Mouse (Mus musculus) brain, adult 2 months (tissue): Measurements from ENCODE around the gene Lrrc8c.
A peak's percentile ranks its signal among the peaks of the same experiment; 100 is the strongest.

ENCODE experiments used
- DNase-seq: peaks from one replicate; pipeline ENCODE4 v3.0.0; 2011; ENCODE audit warnings: low read depth, low spot score

The Lrrc8c gene

GRCm38 (mm10) chr5:105500132-105501121 is 18.8 kb upstream of the Lrrc8c start:
- DNase-seq = peak; percentile 62

GRCm38 (mm10) chr5:105501136-105501535 is 18.1 kb upstream of the Lrrc8c start:
- DNase-seq = no peak

GRCm38 (mm10) chr5:105508813-105509212 is 10.4 kb upstream of the Lrrc8c start:
- no peak for DNase-seq

DNA sequence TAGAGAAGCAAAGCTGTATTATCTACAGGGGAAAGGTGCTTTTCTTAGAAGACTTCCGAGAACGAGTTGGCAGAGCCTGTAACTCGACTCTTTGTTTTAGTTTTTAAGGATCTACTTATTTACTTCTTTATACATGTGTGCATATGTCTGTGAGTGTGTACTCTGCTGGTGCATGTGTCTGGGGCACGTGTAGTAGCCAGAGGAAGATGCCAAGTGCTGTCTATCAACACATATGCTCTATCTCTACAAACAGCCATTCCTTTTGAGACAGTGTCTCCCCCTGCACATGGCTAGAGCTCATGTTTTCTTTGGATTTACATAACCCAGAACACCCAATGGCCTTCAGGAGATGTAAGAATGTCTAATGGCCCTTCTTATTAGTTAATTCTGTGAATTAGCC is 6.9 kb upstream of the Lrrc8c start:
- no peak for DNase-seq

GRCm38 (mm10) chr5:105515532-105515931 is 3.7 kb upstream of the Lrrc8c start:
- DNase-seq = no peak

- DNase-seq = no peak
These were observed 2.9 kb upstream of the Lrrc8c start for GRCm38 (mm10) chr5:105516290-105516689.

DNA sequence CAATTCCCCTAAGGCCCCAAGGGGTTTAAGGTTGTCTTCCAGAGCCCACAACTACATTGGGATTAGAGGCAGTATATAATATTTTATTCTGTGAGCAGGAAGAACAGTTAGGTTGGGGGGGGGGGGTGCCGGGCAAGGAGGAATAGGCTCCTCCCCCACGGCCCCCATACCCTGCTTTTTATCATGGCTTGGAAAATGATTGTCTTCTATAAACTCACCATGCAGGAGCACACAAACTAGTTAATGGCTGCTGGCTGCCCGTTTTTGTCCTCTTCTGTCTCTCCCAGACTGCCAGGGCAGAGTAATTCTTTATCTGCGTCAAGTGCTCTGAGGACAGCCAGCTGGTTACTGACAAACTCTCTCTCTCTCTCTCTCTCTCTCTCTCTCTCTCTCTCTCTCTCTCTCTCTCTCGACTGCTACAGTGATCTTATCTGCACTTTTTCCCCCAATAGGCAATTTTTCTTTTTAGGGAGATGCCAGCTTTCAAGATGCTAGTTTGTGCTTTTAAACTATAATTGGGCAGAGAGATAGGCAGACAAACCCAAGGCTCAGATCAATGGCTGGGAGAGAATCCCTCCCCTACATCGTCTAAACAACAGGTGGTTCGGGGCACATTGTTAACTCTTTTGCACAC is 1.1 kb upstream of the Lrrc8c start:
- DNase-seq = no peak

- no peak for DNase-seq
These were observed 527 bp upstream of the Lrrc8c start for GRCm38 (mm10) chr5:105518626-105519095.

- no peak for DNase-seq
These were observed 750 bp downstream of the Lrrc8c start for GRCm38 (mm10) chr5:105519976-105520300.

DNA sequence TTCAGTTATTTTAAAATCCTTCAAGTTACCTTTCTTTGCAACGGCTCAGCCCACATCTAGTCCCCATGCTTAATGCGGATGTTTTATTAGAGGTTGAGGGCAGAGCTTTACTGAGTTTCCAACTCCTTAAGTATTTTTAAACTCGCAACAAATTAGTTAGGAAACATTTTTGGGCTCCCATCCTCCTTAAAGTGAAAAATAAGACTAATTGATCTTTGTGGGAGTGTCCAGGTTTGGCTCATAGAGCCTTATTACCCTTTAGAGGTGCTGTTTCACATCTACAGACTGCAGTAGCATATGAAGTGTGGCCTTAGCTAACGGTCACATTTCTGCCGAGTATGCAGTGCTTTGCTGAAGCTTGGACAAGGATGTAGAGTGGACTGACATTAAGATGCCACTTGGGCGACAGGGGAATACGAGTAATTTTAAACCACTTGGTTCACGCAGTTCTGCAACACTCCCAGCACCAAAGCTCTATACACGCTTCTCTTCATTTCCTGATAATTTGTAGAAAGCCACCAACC is 1.3 kb downstream of the Lrrc8c start:
- DNase-seq = no peak

GRCm38 (mm10) chr5:105523452-105523851 is 4.3 kb downstream of the Lrrc8c start:
- no peak for DNase-seq

GRCm38 (mm10) chr5:105525004-105525403 is 5.8 kb downstream of the Lrrc8c start:
- no peak for DNase-seq

DNA sequence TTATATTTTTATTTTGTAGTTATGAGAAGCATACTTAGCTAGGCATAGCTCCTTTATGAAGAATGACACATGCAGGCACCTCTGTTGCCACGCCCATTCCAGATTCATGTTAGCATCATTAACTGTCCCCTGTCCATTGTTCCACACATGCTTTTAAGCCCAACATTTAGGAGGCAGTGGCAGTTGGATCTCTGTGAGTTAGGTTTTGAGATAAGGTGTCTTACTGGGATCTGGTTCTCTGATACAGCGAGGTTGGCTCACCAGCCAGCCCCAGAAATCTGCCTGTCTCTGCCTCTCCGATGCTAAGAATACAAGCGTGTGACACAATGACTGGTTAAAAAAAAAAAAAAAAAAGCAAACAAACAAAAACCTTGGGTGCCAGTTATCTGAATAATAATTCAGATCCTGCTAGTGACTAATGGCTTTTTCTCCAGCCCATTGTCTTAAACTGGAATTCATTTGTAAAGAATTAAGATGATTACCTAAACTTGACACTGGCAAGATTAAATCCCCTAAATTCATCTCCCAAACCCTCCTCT is 7.0 kb downstream of the Lrrc8c start:
- DNase-seq = no peak

DNA sequence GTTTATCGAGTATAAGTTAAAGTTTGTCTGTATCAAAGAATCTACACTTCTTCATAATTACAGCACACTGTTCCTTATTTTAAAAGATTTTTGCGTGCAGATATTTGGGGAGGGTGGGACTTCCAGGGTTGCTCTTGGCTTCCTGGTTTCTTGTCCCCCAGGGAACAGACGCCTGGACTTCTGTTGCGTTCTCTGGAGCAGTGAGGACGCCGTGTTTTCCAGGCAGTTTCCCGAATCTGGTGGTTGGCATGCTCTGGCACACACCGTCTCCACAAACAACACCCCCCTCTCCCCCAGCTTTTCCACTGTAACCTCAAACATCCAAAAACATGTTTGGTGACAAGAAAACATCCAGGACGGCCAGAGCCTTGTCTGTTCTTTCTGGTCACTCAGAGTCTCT is 7.6 kb downstream of the Lrrc8c start:
- DNase-seq = no peak

DNA sequence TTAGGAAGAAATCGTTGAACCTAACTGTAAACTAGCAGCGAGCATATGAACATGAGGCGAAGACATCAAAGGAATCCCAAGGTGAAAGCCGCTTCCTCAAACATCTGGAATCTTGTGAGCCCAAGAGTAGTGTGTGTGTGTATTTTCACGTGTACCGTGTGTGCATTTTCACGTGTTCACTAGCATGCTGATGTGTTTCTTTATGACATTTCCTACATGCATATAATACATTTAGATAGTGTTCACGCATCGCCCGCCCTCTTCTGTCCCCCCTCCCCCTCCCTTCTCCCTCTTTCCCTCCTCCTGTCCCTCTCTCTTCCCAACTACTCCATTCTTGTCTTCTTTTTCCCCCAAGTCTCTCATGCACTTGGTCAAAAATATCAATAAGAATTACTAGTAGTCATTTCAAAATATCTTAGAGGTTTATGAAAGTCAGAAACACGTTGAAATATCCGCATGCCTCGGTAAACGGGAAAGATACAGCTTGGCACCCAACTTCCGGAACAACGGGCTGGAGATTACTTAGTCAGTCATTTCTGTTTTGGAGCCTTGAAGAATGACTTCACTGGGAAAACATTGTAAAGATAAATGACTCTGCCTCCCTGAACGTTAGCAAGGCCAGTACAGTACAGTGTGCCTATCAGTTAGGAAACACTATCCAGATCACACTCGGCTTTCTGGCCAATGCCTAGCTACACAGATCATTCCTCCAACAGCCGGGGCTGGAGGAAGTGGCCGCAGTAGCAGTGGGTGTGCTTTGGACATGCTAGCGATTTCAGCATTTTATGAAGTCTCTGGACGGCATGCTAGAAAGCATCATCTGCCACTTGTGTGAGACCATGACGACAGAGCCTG is 8.5 kb downstream of the Lrrc8c start:
- no peak for DNase-seq

GRCm38 (mm10) chr5:105530576-105530975 is 11.4 kb downstream of the Lrrc8c start:
- DNase-seq = no peak

GRCm38 (mm10) chr5:105535186-105535585 is 16.0 kb downstream of the Lrrc8c start:
- no peak for DNase-seq

GRCm38 (mm10) chr5:105536172-105536571 is 17.0 kb downstream of the Lrrc8c start:
- DNase-seq = no peak

DNA sequence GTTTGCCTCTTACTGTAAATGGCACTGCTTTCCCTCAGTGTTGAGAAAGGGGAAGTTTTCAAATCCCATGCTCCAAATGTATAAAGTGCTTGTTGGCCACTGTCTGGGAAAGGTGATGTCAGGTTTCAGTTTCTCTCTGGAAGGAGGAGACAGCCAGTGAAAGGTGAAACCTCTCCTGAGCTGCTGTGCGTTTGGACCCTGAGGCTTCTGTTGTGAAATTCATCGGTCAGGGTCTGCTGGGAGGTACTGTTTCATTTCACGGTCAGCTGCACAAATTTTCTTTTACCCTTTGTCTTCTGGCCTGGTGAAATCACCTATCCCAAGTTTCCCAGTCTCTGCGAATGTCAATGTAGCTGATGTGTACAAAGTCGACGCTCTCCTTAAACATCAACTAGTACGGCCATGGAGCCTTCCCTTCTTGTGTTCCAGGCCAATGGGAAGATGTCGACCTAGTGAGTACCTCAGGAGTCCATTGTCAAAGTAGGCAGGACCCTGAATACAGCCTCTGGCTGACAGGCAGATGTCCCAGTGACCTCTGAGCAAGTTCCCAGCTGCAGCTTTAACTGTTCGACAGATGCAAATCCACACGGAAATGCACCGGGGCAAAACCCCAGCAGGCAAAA is 18.0 kb downstream of the Lrrc8c start:
- no peak for DNase-seq

DNA sequence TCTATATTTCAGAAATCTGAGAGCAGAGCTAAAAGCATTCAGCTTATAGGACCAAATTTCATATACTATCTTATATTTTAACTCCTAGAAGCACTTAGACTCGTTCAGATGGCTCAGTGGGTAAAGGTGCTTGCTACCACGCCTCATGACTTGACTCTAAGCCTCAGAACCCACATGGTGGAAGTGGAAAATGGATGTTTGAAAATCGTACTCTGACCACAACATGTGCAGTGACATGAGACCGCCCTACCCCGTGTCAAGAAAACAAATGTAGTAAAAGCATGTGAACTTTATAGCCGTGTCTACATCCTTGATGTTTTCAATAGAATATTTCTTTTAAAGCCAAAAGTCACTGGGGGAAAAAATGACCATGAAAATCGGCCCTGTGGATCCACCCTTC is 21.9 kb downstream of the Lrrc8c start:
- no peak for DNase-seq

DNA sequence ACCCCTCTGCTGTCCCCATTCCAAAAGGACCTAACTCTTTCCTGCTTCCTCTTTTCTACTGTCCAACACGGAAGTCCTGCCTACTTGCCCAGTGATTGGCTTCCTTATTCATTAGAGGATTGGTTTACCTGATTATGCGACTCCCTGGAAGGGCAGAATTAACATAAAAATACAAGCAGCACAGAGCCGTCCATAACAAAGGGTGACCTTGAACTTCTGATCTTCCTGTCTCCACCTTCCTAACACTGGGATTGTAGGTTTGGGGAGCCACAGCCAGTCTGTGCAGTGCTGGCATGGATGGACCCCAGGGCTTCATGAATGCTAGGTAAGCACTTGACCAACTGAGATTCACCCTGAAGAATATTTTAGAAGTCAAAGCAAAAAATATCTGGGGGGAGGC is 25.9 kb downstream of the Lrrc8c start:
- DNase-seq = no peak
